Mouse (Mus musculus) ES-Bruce4 (cell line): ENCODE data around the gene Agmat. TPM values are rescaled to one million over a fixed set of nuclear protein-coding genes. Genes with fewer than 3 reads are reported as not detected.
A peak's percentile ranks its signal among the peaks of the same experiment; 100 is the strongest.

Experiments
- H3K27ac ChIP-seq: 2 replicates; pipeline ENCODE4 v1.5.1; 2012; ENCODE audit warnings: low read length, inconsistent platforms; ENCODE audit not compliant: insufficient read depth
- H3K27me3 ChIP-seq: 2 replicates; pipeline ENCODE4 v1.6.1; 2012; ENCODE audit warnings: mild to moderate bottlenecking, low read length, inconsistent platforms; ENCODE audit not compliant: control insufficient read depth, poor library complexity, insufficient read depth, severe bottlenecking
- H3K36me3 ChIP-seq: 2 replicates; pipeline ENCODE4 v1.6.1; 2012; ENCODE audit warnings: inconsistent platforms, mild to moderate bottlenecking, low read length, moderate library complexity; ENCODE audit not compliant: control insufficient read depth, poor library complexity, insufficient read depth, severe bottlenecking
- H3K4me1 ChIP-seq: one replicate; pipeline ENCODE4 v1.8.1; 2011; ENCODE audit warnings: low read length; ENCODE audit not compliant: control insufficient read depth, insufficient read depth
- H3K4me3 ChIP-seq: 2 replicates; pipeline ENCODE4 v1.5.1; 2011; ENCODE audit warnings: low read depth, mild to moderate bottlenecking, low read length
- H3K9ac ChIP-seq: 2 replicates; pipeline ENCODE4 v1.6.1; 2012; ENCODE audit warnings: low read depth, mild to moderate bottlenecking, inconsistent platforms; ENCODE audit not compliant: poor library complexity, severe bottlenecking
- H3K9me3 ChIP-seq: replicated peaks from 2 replicates; pipeline ENCODE4 v1.6.1; 2012; ENCODE audit warnings: mild to moderate bottlenecking, low read length, inconsistent platforms; ENCODE audit not compliant: control insufficient read depth, poor library complexity, insufficient read depth, severe bottlenecking
- CTCF ChIP-seq: IDR thresholded peaks from one replicate; pipeline ENCODE4 v1.8.1; 2011; ENCODE audit warnings: low read depth, low read length
- EP300 ChIP-seq: IDR thresholded peaks from 2 replicates; pipeline ENCODE4 v1.6.1; 2011; ENCODE audit warnings: low read depth, low read length; ENCODE audit not compliant: insufficient read depth
- POLR2A ChIP-seq: IDR thresholded peaks from one replicate; pipeline ENCODE4 v1.8.1; 2011; ENCODE audit warnings: low read length; ENCODE audit not compliant: insufficient read depth
- polyA plus RNA-seq: library from polyadenylated mRNA; stranded (reverse); fragments of >200 nt; gene quantifications from 2 replicates; pipeline ENCODE4 v1.2.4, GENCODE M21; 2011; ENCODE audit warnings: low read depth; ENCODE audit not compliant: missing spikeins, insufficient read depth, insufficient read length

The Agmat gene
- polyA plus RNA-seq, 1 experiment = not detected

GRCm38 (mm10) chr4:141722731-141723672, 23.5 kb upstream of the Agmat start, which contains the start of gene Ddi2:
Gene Ddi2 (minus strand): TSS chr4:141723419.
- H3K9ac ChIP-seq = peak within 1 kb of the TSS; percentile 87
- H3K27ac ChIP-seq = no peak within 1 kb of the TSS

GRCm38 (mm10) chr4:141723673-141724068, 22.8 kb upstream of the Agmat start:
- Histone ChIP-seq H3K27me3 (no peaks in the 10 kb centered on the region), H3K4me1 (no peaks in the 10 kb centered on the region), H3K9me3 (no peaks in the 10 kb centered on the region), H3K9ac (peak overlapping the region; percentile 87), H3K27ac (no peak overlapping the region), H3K36me3 (peaks cover 5% of the 10 kb centered on the region), H3K4me3 (peak overlapping the region; percentile 73)
- TF ChIP-seq EP300 (no peak), POLR2A (no peak), CTCF (no peak)

More at GRCm38 (mm10) chr4:141722731-141723672, 23.5 kb upstream of the Agmat start, which contains the start of gene Ddi2:
- Histone ChIP-seq H3K4me1 (no peaks in the 10 kb centered on the region), H3K4me3 (peak within 1 kb of the TSS; percentile 73), H3K27me3 (no peaks in the 10 kb centered on the region), H3K36me3 (peaks cover 5% of the 10 kb centered on the region), H3K9me3 (no peaks in the 10 kb centered on the region)
- peak; percentile 53 for TF ChIP-seq POLR2A
- no peak for TF ChIP-seq EP300

- H3K27me3 ChIP-seq = no peaks in the 10 kb centered on the region
- no peaks in the 10 kb centered on the region for H3K4me1 ChIP-seq
- H3K9ac ChIP-seq = no peak overlapping the region
- no peaks in the 10 kb centered on the region for H3K9me3 ChIP-seq
- TF ChIP-seq EP300 (no peak), POLR2A (no peak), CTCF (no peak)
- H3K27ac ChIP-seq = no peak overlapping the region
- peaks cover 5% of the 10 kb centered on the region for H3K36me3 ChIP-seq
- H3K4me3 ChIP-seq = no peak overlapping the region
Observed at GRCm38 (mm10) chr4:141724594-141724993, 21.9 kb upstream of the Agmat start.

- no peak overlapping the region for H3K9ac ChIP-seq
- H3K27me3 ChIP-seq = no peaks in the 10 kb centered on the region
- H3K4me3 ChIP-seq = no peak overlapping the region
- TF ChIP-seq CTCF (no peak), EP300 (no peak), POLR2A (no peak)
- H3K36me3 ChIP-seq = no peaks in the 10 kb centered on the region; the same call in 1 of the 2 replicates
- no peaks in the 10 kb centered on the region for H3K4me1 ChIP-seq
- H3K9me3 ChIP-seq = no peaks in the 10 kb centered on the region
- no peak overlapping the region for H3K27ac ChIP-seq
Observed at GRCm38 (mm10) chr4:141725277-141725676, 21.2 kb upstream of the Agmat start.

GRCm38 (mm10) chr4:141725738-141726137, 20.7 kb upstream of the Agmat start:
- H3K9ac ChIP-seq = no peak overlapping the region
- no peak overlapping the region for H3K27ac ChIP-seq
- no peak for TF ChIP-seq CTCF
- TF ChIP-seq POLR2A = no peak
- no peak for TF ChIP-seq EP300

GRCm38 (mm10) chr4:141729266-141729665, 17.2 kb upstream of the Agmat start:
- Histone ChIP-seq H3K27me3 (no peaks in the 10 kb centered on the region), H3K27ac (no peak overlapping the region), H3K4me1 (peaks cover 2% of the 10 kb centered on the region), H3K36me3 (no peaks in the 10 kb centered on the region), H3K9ac (no peak overlapping the region), H3K4me3 (no peak overlapping the region), H3K9me3 (no peaks in the 10 kb centered on the region)
- no peak for TF ChIP-seq CTCF
- no peak for TF ChIP-seq POLR2A
- no peak for TF ChIP-seq EP300

More at GRCm38 (mm10) chr4:141725738-141726137, 20.7 kb upstream of the Agmat start:
- Histone ChIP-seq H3K27me3 (no peaks in the 10 kb centered on the region), H3K4me1 (no peaks in the 10 kb centered on the region), H3K9me3 (no peaks in the 10 kb centered on the region), H3K4me3 (no peak overlapping the region), H3K36me3 (no peaks in the 10 kb centered on the region; the same call in 1 of the 2 replicates)
